Mouse (Mus musculus): ENCODE results near the gene Fbxo7.

The Fbxo7 gene

GRCm38 (mm10) chr10:86034007-86034728, 12.4 kb downstream of the Fbxo7 start:
- DNase-seq (ENCODE audit: low read depth, low spot score), result no peak

GRCm38 (mm10) chr10:86043651-86044050, 21.9 kb downstream of the Fbxo7 start:
- no peak for DNase-seq (ENCODE audit: low read depth, low spot score)

- DNase-seq (ENCODE audit: low read depth, low spot score), result no peak
Measured at GRCm38 (mm10) chr10:86044066-86044465, 22.3 kb downstream of the Fbxo7 start.

GRCm38 (mm10) chr10:86046371-86046770, 24.6 kb downstream of the Fbxo7 start:
- DNase-seq (ENCODE audit: low read depth, low spot score), result no peak

- DNase-seq (ENCODE audit: low read depth, low spot score), result no peak
Measured at GRCm38 (mm10) chr10:86047786-86048185, 26.0 kb downstream of the Fbxo7 start.

- DNase-seq (ENCODE audit: low read depth, low spot score), result no peak
Measured at GRCm38 (mm10) chr10:86050522-86050921, 28.8 kb downstream of the Fbxo7 start.

- DNase-seq (ENCODE audit: low read depth, low spot score), result no peak
Measured at GRCm38 (mm10) chr10:86052818-86053522, 31.2 kb downstream of the Fbxo7 start.

- no peak for DNase-seq (ENCODE audit: low read depth, low spot score)
Measured at GRCm38 (mm10) chr10:86056297-86056903, 34.6 kb downstream of the Fbxo7 start.

GRCm38 (mm10) chr10:86057286-86057685, 35.5 kb downstream of the Fbxo7 start:
- no peak for DNase-seq (ENCODE audit: low read depth, low spot score)

- no peak for DNase-seq (ENCODE audit: low read depth, low spot score)
Measured at GRCm38 (mm10) chr10:86057712-86058111, 35.9 kb downstream of the Fbxo7 start.

GRCm38 (mm10) chr10:86060267-86060666, 38.5 kb downstream of the Fbxo7 start:
- no peak for DNase-seq (ENCODE audit: low read depth, low spot score)

GRCm38 (mm10) chr10:86062261-86063017, 40.7 kb downstream of the Fbxo7 start:
- DNase-seq (ENCODE audit: low read depth, low spot score), result no peak

GRCm38 (mm10) chr10:86063018-86063384, 41.2 kb downstream of the Fbxo7 start:
- no peak for DNase-seq (ENCODE audit: low read depth, low spot score)

GRCm38 (mm10) chr10:86064937-86065336, 43.2 kb downstream of the Fbxo7 start:
- DNase-seq (ENCODE audit: low read depth, low spot score), result peak; percentile 89

- DNase-seq (ENCODE audit: low read depth, low spot score), result no peak
Measured at GRCm38 (mm10) chr10:86065661-86066060, 43.9 kb downstream of the Fbxo7 start.

GRCm38 (mm10) chr10:86066651-86067050, 44.9 kb downstream of the Fbxo7 start:
- no peak for DNase-seq (ENCODE audit: low read depth, low spot score)

- DNase-seq (ENCODE audit: low read depth, low spot score), result no peak
Measured at GRCm38 (mm10) chr10:86067911-86068310, 46.1 kb downstream of the Fbxo7 start.

- DNase-seq (ENCODE audit: low read depth, low spot score), result no peak
Measured at GRCm38 (mm10) chr10:86069341-86069740, 47.6 kb downstream of the Fbxo7 start.

- no peak for DNase-seq (ENCODE audit: low read depth, low spot score)
Measured at GRCm38 (mm10) chr10:86070751-86071150, 49.0 kb downstream of the Fbxo7 start.

GRCm38 (mm10) chr10:86074134-86074533, 52.4 kb downstream of the Fbxo7 start:
- DNase-seq (ENCODE audit: low read depth, low spot score), result no peak

- no peak for DNase-seq (ENCODE audit: low read depth, low spot score)
Measured at GRCm38 (mm10) chr10:86074971-86075711, 53.4 kb downstream of the Fbxo7 start.
